Mouse (Mus musculus): ENCODE measurements around the gene Calm3.

Calm3 gene

GRCm38 (mm10) chr7:16885905-16886304, 38.0 kb downstream of the Calm3 start:
- DNase-seq, result no peak

DNA sequence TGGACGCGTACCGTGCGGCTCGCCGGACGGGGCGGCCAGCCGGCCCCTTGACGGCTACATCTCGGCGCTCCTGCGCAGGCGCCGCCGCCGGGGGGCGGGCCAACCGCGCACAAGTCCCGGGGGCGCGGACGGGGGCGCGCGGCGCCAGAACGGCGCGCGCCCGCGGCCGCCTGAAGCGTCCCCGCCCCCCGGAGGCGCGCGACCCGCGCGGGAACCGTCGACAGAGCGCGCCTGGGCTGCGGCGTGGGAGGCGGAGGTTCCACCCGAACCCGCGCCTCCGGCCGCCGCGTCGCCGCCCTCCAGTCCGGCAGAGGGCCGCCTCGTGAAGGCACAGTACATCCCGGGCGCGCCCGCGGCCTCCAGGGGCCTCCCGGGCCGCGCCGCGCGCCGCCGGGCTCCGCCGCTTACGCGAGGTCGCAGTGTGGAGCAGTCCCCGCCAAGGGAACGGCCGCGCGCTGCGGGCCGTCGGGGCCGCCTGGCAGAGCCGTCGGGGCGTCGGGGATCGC, 38.6 kb downstream of the Calm3 start:
- DNase-seq, result no peak

- no peak for DNase-seq
These were observed 39.6 kb downstream of the Calm3 start for GRCm38 (mm10) chr7:16884334-16884733.

DNA sequence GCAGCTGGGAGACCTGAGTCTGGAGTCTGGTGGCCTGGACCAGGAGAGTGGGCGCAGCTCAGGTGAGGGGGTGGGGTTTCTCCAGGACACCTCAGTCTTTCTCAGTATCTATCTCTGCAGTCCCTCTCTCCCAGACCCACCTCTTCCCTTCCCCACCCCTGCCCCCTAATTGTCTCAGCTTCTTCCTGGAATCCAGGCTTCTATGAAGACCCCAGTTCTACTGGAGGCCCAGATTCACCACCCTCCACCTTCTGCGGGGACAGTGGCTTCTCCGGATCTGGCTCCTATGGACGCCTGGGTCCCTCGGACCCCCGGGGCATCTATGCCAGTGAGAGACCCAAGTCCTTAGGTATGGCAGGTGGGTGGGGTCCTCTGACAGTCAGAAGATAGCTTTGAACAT, 40.8 kb downstream of the Calm3 start:
- no peak for DNase-seq

- DNase-seq, result no peak
These were observed 43.3 kb downstream of the Calm3 start for GRCm38 (mm10) chr7:16880615-16881014.

DNA sequence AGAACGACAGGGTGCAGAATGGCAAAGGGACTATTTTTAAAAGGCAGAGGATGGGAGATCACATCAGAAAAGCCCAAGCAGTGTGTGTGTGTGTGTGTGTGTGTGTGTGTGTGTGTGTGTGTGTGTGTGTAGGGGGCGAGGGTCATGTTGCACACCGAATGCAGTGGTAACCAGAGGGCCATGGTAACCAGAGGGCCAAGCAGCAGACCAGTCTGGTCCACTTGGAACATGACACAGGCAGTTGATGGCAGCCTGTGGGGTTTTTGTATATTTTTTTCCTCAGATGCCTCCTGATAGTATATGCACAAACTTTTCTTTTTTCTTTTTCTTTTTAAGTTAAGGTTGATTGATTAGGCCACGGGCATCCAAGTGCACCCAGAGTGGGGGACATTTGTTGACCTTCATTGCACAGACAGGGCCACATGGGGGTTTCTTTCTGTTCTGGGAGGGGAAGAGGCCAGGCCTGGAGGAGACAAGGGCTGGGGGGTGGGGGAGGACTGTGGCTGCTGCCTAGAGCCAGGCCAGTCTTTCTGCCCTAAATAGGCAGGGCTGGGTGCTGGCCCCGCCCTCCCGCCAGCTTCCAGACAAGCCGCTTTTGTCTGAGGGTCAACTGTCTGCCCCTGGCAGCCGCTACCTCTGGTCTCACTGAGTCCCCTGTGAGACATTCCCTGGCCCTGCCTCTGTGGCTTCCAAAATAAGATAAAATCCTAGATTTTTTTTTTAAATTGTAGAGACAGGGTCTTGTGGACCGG, 43.9 kb downstream of the Calm3 start:
- no peak for DNase-seq

DNA sequence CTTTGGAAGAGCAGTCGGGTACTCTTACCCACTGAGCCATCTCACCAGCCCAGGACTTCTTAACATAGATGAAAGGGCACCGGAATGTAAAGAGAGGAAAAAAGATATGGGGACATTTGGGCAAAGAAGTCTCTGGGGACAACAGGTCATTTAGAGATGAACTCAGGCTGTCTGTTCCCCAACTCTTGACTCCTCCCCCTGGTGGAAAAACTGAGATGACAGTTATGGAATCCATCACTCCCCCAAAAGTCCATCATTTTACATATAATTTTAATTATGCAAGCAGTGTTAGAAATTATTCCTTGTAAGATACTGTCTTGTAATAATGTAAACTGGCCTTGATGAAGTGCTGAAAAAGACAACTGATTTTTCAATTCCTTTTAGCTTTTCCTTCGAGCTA, 46.2 kb downstream of the Calm3 start:
- DNase-seq, result no peak

DNA sequence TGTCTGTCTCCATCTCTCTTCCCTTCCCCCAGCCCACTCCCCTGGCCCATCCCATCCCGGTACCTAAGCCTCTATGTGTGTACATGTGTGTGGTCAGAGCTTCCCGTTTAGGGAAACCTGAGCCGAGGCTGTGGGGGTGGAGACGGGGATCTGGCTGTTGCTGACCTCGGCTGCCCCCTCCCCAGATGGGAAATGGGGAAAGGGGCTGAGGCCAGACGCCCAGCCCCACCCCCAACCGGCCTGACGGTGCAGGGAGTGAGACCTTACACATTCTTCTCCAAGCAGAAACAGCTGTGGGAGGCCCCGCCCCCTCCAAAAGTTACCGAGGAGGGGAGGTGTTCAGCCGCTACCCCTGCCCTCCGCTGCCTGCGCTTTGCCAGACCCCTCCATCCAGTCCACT, 47.3 kb downstream of the Calm3 start:
- DNase-seq, result peak; percentile 29

DNA sequence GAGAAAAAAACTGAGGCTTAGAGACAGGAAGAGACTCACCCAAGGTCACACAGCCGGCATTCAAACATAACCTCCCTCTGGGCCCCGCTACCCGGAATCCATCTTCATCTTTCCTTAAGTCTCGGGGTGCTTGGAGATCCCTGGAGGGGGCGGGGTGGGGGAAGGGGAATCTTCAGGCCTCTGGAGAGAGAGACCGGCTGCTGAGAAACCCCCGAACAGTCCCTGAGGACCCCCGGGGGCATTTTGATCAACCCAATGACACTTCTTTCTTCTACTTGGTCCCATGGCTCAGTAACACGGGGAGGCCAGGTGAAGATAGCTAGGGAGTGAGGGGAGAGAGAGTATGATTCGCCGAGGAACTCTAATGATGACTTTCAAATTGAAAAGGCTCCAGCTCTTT, 47.9 kb downstream of the Calm3 start:
- no peak for DNase-seq

- no peak for DNase-seq
These were observed 48.6 kb downstream of the Calm3 start for GRCm38 (mm10) chr7:16875326-16875725.

DNA sequence AGATGAGACGGTGACA, 48.8 kb downstream of the Calm3 start, which contains the start of gene Dact3:
TSS of gene Dact3 (plus strand) at position 8 of the 16 bp plus-strand sequence.
- no peak for DNase-seq

DNA sequence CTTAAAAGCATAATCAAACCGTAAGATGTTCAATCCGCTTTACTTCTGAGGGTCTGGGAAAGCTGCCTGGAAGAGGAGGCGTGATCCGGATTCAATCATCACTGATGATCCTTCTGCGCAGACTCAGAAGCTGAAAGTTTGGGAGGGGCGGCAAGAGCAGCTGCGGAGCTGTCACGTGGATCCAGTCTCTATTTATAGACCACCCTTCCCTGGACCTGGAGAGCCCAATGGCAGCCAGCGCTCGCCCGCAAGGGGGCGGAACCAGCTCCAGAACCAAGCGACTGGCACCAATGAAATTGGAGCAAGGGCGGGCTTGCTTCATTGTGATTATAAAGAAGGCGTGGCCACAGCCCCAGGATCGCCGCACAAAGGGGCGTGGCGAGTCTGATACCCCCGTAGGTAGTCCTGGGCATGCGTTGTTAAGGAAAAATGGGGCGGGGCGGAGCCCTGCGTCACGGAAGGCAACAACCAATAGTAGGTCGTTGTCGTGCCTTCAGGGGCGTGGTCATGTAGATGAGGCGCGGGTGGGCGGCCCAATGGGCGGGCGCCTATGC, 49.1 kb downstream of the Calm3 start:
- peak; percentile 99 for DNase-seq

GRCm38 (mm10) chr7:16874190-16874589, 49.7 kb downstream of the Calm3 start:
- peak; percentile 81 for DNase-seq

DNA sequence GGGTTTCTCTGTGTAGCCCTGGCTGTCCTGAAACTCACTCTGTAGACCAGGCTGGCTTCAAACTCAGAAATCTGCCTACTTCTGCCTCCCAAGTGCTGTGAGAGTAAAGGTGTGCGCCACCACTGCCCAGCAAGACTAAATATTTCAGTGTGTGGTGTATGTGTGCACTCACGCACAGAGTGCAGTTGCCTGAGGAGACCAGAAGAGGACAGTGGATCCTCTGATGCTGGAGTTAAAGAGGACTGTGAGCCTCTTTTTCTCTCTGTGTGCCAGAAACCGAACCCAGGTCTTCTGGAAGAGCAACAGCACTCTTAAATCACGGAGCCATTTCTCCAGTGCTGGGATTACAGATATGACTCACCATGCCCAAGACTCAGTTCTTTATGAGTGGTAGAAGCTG, 50.5 kb downstream of the Calm3 start:
- no peak for DNase-seq

DNA sequence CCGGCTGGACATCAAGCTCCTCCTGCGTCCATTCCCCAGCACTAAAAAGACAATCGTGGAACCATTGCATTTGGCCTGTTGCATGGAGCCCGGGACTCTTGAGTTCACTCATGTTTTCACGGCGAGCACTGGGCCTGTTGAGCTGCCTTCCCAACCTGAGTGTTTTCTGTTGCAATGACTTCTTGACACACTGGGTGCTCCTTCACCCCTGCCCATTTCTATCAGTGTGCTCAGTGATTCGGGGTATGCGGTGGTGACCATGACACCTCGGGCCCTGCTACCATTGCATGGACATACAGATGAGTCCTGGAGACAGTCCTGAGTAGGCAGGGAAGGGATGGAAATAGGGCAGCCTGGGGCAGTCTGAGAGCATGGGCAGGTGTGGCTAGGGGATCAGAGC, 51.4 kb downstream of the Calm3 start:
- DNase-seq, result no peak

DNA sequence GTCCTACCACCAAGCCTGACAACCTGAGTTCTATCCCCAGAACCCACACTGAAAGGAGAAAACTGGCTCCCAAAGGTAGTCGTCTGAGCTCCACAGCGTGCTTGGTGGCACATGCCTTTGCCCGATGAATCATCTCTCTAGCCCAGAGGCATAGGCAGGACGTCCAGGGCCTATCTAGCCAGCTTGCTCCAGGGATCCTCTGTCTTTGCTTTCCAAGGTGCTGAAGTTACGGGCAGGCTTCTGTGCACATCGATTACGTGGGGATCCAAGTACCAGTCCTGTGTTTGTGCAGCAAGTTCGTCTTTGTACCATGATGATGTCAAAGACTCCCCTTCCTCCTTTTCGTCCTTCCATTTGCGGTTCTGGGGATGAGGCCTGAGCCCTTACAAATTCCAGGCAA, 52.3 kb downstream of the Calm3 start:
- no peak for DNase-seq

- no peak for DNase-seq
These were observed 54.4 kb downstream of the Calm3 start for GRCm38 (mm10) chr7:16869497-16869896.

- DNase-seq, result no peak
These were observed 56.4 kb downstream of the Calm3 start for GRCm38 (mm10) chr7:16867488-16867887.

Data from thymus, postnatal 25 days (tissue).